Mouse (Mus musculus): ENCODE measurements at regions not wholly inside any gene's neighbourhood (a gene's known extent, or its start where the extent isn't known, plus 50 kb on each side); places are given as distances from the start of the nearest gene placed in this dataset.
"Not testable (repeated sequence)": the region's sequence is repeated elsewhere in the genome, so short reads cannot be mapped to it uniquely, and the experiment has no call there.

GRCm38 (mm10) chr1:166899238-166899637, 102.0 kb upstream of the Fam78b start:
- no peak for DNase-seq (ENCODE audit: low spot score in 2 of 2)

- no peak for DNase-seq (ENCODE audit: low spot score in 2 of 2)
Observed at GRCm38 (mm10) chr1:166900028-166900427, 101.2 kb upstream of the Fam78b start.

- DNase-seq (ENCODE audit: low spot score in 2 of 2), result no peak
Observed at GRCm38 (mm10) chr1:166900441-166901161, 100.6 kb upstream of the Fam78b start.

- no peak for DNase-seq (ENCODE audit: low spot score in 2 of 2)
Observed at GRCm38 (mm10) chr1:166901574-166901973, 99.6 kb upstream of the Fam78b start.

GRCm38 (mm10) chr1:166903417-166903816, 97.8 kb upstream of the Fam78b start:
- DNase-seq (ENCODE audit: low spot score in 2 of 2), result no peak

- no peak for DNase-seq (ENCODE audit: low spot score in 2 of 2)
Observed at GRCm38 (mm10) chr1:166908231-166908805, 92.9 kb upstream of the Fam78b start.

- DNase-seq (ENCODE audit: low spot score in 2 of 2), result not testable (repeated sequence)
Observed at GRCm38 (mm10) chr1:166912195-166912594, 89.0 kb upstream of the Fam78b start.

- DNase-seq (ENCODE audit: low spot score in 2 of 2), result no peak
Observed at GRCm38 (mm10) chr1:166922911-166923712, 78.1 kb upstream of the Fam78b start.

- DNase-seq (ENCODE audit: low spot score in 2 of 2), result no peak
Observed at GRCm38 (mm10) chr1:166923713-166923975, 77.6 kb upstream of the Fam78b start.

- DNase-seq (ENCODE audit: low spot score in 2 of 2), result no peak
Observed at GRCm38 (mm10) chr1:166924126-166924525, 77.1 kb upstream of the Fam78b start.

- no peak for DNase-seq (ENCODE audit: low spot score in 2 of 2)
Observed at GRCm38 (mm10) chr1:166926078-166926477, 75.1 kb upstream of the Fam78b start.

- not testable (repeated sequence) for DNase-seq (ENCODE audit: low spot score in 2 of 2)
Observed at GRCm38 (mm10) chr1:166939744-166940143, 61.5 kb upstream of the Fam78b start.

GRCm38 (mm10) chr1:166940146-166941076, 60.8 kb upstream of the Fam78b start:
- DNase-seq (ENCODE audit: low spot score in 2 of 2), result not testable (repeated sequence)

GRCm38 (mm10) chr1:166942201-166942600, 59.0 kb upstream of the Fam78b start:
- DNase-seq (ENCODE audit: low spot score in 2 of 2), result no peak

GRCm38 (mm10) chr1:166944540-166944939, 56.7 kb upstream of the Fam78b start:
- DNase-seq (ENCODE audit: low spot score in 2 of 2), result no peak

GRCm38 (mm10) chr1:166947844-166948702, 53.1 kb upstream of the Fam78b start:
- DNase-seq (ENCODE audit: low spot score in 2 of 2), result no peak

Measured in urinary bladder, postnatal 36 days (tissue).